Mouse (Mus musculus) right cerebral cortex, adult 18-20 months (tissue): Measurements from ENCODE around the gene Pde4d.

Source experiments
- DNase-seq: peaks from one replicate; pipeline ENCODE4 v3.0.0; 2022; ENCODE audit warnings: mixed read lengths

Pde4d gene

DNA sequence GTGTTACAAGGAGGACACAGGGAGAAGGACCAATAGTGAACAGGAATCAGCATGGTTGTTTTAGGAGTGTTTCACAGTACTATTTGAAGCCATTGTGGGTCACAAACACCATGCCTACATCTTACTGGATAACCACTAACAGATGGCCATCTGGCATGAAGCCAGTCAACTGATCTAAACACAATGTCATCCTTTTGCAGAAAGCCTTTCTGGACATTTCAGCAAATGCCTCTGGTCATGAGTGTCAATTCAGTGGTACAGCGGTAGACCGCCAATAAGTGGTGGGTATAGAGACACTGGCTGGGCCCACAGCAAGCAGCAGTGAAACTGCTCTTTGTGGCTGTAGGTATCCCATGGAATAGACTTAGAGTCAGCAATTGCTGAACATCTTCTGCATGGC lies 151.3 kb downstream of the Pde4d start:
- no peak for DNase-seq

DNA sequence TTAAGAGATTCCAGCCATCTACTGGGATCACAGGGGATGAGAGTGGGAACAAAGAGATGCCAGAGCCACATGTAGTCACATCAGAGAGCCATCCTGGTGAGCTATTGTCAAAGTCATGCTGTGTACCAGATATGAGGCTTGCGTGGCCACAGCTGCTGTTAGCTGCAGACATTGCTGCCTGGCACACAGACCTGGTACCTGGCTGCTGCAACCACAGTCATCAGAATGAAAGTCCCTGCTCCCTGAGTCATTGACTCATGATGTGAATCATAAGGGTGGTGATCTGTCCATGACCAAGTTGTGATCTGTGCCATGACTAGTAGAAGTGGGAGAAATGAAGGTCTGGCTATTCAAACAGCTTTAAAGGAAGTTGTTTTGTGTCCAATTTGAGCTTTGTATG lies 153.8 kb downstream of the Pde4d start:
- DNase-seq = no peak

DNA sequence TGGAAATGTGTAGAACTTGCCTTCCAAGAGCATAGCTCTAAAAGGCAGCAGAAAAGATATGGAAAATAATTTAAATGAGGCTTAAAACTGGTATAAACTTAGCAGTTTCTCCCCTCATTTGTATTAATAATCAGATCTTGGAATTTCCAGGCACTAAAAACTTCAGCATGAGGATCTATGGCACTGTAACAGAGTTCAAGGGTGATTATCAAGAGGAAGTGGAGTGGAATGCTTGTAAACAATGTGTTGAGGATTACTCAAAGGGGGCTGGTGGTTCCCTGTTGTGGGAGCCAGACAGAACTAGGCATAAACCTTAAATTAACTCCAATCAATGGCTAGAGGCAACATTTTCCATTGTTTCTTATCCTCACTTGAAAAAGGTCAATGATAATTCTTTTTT lies 154.5 kb downstream of the Pde4d start:
- DNase-seq = no peak

DNA sequence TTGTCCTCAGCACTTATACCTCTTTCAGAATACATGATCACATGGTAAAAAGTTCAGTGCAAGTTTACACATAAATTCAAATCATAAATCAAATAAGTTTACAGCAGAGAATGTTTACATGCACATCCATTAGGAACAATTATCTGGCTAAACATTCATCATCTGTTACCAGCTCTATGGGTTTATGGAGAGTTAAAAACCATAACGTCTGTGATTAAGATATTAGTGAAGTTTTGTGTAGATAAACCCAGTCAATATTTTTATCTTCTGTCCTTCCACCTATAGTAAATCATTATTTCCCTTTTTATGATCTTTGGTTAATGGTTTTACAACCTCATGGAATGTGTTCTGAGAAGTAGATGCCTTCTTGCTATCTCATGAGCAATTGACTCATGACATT lies 168.5 kb downstream of the Pde4d start:
- no peak for DNase-seq

DNA sequence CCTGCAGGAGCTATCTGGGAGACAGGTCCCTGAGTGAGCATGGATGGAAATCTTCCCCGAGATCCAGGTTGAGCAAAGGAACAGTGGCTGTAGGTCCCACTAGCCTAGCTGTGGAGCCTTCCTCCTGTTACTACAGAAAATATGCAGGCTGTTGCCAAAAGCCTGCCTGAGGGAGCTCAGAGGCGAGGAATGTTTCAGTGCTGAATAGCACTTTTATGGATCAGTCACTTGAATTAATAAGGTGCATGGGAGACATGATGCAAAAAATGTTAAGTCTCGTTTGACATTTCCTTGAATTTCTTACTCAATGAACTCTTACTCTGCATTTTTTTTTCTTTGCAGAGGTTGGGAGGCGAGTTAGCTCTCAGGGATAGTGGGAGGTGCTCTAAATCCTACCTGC lies 172.9 kb downstream of the Pde4d start:
- no peak for DNase-seq

DNA sequence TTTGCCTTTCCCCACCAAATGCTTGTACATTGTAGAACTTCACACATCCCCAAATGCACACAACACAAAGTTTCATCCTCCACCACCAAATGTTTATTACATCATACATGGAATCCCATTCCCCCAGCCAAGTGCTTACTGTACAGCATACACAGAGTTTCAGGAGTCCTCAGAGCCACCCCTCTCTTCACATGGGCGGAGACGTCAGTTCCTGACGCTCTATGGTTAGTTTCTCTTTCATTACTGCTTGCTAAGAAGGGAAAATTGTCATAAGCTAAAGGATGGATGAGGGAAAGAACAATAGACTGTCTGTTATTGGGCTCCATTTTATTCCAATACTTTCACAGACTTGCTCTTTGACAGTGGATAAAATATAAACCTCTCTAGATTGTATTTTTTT lies 174.2 kb downstream of the Pde4d start:
- no peak for DNase-seq

DNA sequence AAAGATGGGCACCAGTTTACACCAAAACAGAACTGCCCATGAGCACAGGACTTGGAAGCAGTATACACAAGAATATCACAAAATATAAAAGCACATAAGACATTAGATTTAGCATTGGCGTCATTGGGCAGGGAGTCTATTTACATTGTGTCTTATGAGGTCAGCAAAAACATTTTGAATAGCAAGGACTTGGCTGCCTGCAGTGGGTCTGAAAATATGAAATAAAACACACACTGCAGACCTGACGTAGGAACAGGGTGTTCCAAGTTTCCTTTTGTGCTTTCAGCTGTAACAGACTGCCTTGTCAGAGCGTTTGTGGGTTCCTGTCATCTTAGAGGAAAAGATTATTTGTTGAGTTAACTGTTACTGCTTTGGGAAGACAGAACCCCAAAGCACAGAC lies 176.4 kb downstream of the Pde4d start:
- no peak for DNase-seq

DNA sequence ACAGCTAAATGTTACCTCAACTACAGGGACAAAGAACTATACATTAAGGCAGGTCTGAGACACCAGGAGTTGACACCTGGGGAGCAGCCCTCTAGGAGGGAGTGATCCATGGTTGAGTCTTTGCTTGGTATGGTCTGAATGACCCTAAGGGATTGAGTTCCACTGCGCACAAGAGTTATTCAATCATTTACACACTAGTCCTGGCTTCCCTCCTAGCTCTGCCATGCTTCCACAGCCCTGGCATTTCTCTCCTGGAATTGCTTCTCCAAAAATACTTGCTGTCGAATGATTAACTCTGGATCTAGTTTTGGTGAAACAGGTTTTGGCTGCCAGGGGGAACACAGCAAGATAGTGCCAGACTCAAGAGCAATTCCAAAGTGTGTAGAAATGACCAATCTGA lies 178.8 kb downstream of the Pde4d start:
- DNase-seq = no peak

DNA sequence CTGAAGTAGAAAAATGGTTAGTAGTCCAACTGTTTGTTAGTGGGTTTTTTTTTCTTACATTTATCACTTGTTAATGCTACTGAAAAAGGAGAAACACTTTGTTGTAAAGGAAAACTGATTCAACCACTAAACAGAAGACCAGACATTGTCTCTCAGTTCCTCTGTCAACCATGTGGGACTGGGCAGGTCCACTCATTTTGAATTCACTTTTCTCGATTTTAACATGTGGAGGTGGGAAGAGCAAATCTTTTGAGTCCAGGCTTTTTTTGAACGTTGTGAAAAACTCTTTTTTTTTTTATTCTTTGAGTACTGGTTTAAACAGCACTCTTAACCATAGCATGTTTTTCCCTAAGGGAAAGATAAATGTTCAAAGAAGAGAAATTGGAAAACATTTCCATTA lies 180.8 kb downstream of the Pde4d start:
- DNase-seq = no peak

DNA sequence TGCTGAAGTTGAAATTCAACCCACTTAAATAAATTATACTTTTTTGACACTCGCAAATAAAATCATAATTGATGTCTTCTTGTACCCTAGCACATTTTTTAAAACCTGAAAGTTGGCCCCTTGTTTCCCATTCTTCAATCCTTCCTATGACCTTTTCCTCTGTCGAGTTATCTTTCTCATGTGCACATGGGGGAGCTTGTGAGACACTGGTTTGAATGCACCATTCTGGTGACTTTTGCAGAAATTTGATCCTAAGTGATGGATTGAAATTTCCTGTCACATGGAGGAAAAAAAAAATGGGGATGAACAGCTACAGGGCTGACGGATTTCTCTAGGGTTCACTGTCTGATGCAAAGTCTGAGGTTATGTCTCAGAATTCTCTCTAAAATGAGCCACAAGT lies 181.5 kb downstream of the Pde4d start:
- no peak for DNase-seq

DNA sequence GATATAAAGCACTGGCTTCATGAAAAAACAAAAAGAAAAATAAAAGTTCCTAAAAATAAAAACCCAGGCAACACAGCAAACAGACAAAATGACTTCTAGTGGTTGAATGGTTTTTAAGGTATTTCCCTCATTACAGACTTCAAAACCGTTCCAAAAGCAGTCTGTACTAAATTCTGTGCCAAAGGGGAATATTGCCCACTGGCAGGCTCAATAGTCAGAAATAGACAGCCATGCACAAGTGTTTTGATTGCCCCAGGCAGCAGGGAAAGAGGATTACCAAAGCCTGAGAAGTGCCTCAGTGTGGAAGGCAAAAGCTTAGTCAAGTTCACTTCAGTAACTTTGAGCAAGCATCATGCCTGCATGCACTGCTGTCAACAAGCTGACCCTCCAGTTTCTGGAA lies 186.8 kb downstream of the Pde4d start:
- DNase-seq = no peak

DNA sequence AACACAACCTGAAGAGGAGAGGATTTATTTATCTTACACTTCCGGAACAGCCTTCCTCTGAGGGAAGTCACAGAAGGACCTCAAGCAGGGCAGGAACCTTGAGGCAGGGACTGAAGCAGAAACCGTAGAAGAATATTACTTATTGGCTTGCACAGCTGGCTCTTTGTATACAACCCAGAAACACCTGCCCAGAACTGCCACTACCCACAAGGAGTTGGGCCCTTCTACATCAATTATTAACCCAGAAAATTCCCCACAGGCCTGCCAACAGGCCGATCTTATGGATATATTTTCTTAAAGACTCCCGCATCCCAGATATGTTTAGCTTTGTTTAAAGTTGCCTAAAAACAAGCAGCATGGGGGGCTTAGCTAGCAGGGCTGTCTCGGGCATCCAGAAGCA lies 192.5 kb downstream of the Pde4d start:
- no peak for DNase-seq

DNA sequence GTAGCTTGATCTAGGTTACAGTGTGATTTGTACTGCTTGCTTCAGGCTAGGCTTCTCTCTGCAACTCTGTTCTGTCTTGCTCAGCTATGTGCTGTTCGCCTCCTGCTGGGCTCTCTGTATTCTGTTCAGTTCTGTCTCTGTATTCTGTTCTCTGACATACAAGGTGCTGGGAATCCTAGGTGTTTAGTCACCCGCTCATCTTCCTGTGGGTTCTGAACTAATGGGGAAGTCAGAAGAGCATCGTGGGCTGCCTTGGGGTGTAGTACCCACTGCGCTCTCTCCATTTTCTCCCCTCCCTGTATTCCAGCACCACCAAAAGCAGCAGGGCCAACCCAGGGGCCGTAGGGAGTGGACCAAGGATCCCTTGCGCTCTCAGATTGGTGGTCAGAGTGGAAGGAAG lies 197.1 kb downstream of the Pde4d start:
- DNase-seq = no peak

DNA sequence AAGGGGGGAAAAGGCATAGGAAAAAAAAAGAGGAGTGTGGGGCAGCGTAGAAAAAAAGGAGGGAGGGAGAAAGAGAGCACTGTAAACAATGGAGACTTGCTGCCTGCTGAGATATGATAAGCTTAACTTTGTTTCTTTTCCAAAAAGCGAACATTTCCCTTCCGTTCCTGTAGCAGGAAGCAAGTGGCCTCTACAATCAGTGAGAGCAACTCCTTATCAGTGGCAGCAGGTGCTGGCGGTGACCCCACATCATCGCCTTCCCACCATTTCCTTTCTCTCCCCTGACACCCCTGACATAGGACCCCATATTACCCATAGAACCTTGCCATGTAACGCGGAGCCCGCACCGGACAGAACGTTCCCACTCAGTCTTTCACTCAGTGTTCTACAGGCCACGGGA lies 197.5 kb downstream of the Pde4d start:
- DNase-seq = no peak

DNA sequence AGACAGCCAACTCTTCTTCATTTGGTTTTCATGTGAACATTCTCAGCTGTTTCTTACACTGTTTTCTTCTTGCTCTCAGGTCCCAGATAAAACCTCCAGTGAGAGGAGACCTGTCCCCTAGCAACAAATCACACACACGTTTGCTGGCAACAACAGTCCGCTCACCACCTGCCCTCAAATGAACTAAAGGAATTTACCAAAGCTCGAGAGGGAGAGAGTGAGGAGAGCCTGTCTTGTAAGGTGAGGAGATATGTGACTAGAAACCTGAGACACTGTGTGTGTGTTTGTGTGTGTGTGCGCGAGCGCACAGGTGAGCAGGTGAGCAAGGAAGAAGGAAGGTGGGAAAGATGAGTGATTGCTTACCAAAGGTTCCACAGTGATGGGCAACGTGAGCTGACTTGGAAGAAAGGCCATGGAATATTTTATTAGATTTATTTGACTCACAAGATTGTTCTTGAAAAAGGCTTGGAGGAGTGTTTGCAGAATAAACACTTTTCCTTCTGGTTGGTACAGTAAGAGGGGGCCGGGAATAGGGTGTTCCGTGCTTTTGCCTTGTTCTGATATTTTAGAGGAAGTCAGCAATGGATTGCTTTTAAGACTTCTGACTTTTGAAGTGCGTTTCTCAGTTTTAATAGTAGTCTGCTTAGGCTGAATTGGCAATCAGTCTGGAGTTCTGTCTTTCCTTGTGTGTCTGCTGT lies 204.4 kb downstream of the Pde4d start:
- no peak for DNase-seq

DNA sequence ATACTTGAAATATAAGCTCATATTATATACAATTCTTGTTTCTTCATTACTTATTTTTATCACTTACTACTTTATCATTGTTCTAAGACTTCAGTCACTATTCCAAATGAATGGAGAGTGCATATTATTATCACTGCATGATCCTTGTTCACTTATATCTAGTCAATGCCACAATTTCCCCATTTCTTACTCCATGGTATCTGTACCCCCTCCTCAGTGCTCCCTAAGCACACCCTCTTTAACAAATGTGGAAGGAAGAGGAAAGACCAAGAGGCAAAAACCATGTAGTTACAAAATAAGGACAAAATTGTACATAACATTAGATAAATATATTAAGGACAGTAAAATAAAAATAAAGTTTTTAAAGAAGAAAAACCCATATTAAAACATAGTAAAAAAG lies 216.8 kb downstream of the Pde4d start:
- no peak for DNase-seq

DNA sequence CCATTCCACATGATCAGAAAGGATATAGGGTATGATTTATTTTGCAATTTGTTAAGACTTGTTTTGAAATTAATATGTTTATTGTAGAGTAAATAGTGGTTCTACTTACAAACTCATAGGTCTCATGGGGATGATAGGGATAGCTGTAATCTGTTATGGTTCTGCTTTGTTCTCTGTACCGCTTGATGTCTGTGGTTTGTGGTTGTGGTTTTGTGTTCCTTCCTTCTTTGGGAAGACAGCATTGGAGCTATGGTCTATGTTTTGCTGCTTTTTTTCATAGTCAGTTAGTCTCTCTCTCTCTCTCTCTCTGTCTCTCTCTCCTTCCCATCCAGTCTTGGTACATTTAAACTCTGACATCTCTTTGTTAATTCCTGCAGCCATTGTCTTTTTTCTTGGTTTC lies 217.3 kb downstream of the Pde4d start:
- DNase-seq = no peak

DNA sequence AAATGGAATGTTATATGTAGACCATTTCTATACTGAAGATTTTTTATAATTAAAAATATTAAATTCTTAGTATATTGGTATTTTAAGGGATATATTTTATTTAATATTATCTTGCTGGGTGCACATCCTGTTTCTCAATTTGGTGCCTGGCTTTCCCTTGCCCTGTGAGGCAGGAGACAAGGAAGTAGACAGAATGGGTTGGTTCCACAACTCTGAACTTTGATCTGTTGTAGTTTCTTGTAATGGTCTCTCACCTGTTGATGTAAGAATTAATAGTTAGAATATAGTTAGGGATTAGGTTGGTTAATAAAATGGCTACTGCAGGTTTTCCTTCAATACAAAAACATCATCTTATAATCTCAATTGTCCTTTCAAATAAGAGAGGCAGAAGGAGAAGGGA lies 227.3 kb downstream of the Pde4d start:
- DNase-seq = no peak

DNA sequence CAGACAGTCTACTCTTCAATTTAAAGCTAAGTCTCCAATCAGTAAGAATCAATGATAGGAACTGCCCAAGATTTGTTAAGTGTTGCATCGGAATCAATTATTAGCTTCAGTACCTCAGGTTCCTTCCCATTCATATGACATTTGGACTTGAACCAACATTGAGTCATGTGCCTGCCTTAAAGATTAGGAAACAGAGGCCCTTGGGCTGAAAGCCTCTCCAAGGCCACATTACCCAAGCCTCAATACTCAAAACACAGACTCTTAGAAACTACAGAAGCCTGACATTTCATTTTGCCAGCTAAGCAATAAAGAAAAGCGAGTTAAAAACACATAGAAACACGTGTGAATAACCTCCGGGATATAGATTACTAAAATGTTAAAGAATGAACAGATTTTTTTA lies 233.3 kb downstream of the Pde4d start:
- no peak for DNase-seq

DNA sequence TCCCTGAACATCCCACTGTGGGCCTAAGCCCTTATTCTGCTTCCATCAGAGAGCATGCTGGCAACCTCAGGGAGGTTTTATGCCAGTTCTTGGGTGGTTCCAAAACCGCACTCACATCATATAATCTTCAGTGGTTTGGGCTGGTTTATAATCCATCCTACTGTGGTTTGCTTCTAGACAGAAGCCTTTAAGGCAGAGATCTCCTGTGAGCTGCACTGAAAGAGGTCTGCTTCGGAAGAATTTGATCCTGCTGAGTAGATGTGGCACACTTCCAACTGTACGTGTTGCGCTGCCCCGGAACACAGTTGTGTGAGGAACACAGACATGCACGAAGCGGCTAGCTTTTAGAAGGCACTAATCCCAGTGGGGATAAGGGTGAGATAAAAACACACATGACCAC lies 236.1 kb downstream of the Pde4d start:
- no peak for DNase-seq

DNA sequence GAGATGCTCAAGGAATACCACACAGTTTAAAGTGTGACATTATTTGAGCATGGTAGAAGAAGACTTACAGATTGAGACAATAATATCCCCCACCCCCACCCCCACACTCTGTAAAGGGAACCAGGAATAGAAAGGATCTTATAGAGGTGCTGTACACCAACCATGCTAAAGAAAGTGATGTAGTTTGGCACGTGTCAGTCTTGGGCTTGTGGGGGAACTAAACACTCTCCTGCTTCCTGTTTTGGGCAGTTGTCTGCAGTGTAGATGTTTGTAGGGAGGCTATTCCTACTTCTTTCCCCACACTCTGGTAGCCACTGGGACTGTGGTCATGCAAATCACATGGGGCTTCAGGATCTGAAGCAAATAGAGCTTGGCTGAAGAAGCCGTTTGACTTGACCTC lies 236.5 kb downstream of the Pde4d start:
- no peak for DNase-seq

DNA sequence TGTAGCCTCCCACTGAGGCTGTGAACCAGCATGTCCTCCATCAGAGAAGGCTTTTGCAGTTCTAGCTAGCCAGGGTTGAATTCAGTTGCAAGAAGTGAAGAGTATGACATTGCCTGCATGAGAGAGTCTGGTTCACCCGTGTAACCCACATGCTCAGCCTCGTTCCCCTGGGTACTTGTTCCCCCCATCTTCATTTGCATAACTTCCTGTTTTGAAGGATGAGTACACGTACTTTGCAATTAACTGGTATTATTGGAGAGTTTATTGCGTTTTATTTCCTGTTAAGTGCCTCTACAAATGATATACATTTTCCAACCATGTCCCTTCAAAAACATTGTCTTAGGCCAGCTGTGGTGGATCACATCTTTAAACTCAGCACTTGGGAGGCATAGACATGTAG lies 237.1 kb downstream of the Pde4d start:
- no peak for DNase-seq

DNA sequence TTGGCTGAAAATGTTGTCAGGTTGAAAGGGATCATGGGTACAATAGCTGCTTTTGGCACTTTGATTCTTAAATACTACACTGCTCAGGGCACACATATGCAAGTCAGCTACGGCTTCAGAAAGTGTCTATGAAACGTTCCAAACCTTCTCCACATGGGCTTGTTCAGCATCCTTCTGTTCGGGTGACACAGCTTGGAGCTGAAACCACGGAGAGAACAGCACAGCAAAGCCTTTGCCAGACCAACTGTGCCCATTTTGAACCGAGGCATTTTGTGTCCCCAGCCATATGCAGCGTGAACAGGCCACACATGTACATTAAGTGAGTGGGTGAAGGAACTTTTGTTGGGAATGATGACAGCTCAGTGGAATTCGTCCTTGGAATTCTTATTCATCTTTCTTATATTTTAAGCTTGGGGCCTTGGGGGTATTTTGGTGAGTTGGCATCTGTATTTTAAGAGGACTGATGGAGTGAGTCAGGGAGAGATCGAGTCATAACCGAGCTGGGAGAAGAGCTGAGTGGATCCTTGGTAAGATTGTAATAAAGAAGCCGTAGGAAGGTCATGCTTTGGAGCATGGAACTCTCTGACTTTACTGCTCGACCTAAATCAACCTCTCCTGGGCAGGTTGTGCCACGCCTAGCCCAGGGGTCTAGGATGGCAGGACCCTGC lies 243.3 kb downstream of the Pde4d start:
- peak; percentile 28 for DNase-seq

DNA sequence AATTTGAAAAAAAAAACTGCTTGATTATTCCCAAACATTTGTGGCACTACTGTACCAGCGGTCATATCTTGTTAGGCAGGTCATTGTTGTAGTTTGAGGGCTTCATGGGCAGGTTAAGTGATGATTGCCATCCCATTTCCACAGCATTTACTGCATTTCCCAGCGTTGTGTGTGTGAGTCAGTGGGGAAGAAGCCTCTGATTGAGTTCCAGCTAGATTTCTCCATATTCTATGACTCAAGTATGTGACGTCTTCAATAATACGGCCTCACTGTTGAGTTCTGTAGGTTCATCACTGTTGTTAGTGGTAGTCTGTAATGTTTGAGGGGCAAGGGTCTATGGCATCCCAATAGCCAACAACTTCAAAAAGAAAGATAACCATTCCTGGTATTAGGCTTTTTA lies 255.7 kb downstream of the Pde4d start:
- DNase-seq = no peak

DNA sequence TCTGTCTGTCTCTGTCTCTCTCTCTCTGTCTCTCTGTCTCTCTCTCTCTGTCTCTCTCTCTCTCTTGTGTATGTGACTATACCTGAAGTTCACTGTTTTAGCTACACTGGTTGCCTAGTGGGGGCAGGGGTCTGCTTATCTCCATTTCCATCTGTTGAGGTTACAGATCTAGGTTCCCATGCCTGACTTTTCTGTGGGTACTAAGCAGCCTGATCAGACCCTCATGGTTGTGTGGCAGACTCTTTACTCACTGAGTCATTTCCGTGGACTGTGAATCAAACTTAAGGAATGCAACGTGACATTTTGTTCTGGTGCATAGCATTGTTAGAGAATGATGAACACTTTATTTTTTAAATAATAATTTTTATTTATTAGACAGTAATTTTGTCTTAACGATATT lies 264.3 kb downstream of the Pde4d start:
- DNase-seq = no peak
